Mouse (Mus musculus) hindbrain, postnatal 0 days (tissue): ENCODE measurements around the gene Mxd1. TPM values are rescaled to one million over a fixed set of nuclear protein-coding genes. Genes with fewer than 3 reads are reported as not detected.

Experiments
- ATAC-seq: fragments of 200-750 bp; cut with Nextera tagmentation; 2 replicates; pipeline ENCODE4 v1.8.0; 2017; ENCODE audit warnings: mild to moderate bottlenecking, moderate TSS enrichment, moderate library complexity
- DNase-seq: peaks from one replicate; pipeline ENCODE4 v3.0.0-alpha.2; 2015; ENCODE audit warnings: low spot score
- H3K27ac ChIP-seq: fragments of 300-500 bp; sonication (generic); 2 replicates; pipeline ENCODE4 v1.5.1; 2014; ENCODE audit warnings: mild to moderate bottlenecking
- H3K27me3 ChIP-seq: fragments of 300-500 bp; sonication (generic); 2 replicates; pipeline ENCODE4 v1.6.1; 2014; ENCODE audit warnings: low read length, mixed read lengths; ENCODE audit not compliant: insufficient read depth
- H3K36me3 ChIP-seq: fragments of 300-500 bp; sonication (generic); 2 replicates; pipeline ENCODE4 v1.6.1; 2014; ENCODE audit warnings: low read length, mixed read lengths; ENCODE audit not compliant: insufficient read depth
- H3K4me1 ChIP-seq: fragments of 300-500 bp; sonication (generic); 2 replicates; pipeline ENCODE4 v1.6.1; 2014; ENCODE audit warnings: antibody characterized with exemption, low read length, mixed read lengths; ENCODE audit not compliant: insufficient read depth
- H3K4me2 ChIP-seq: fragments of 300-500 bp; sonication (generic); 2 replicates; pipeline ENCODE4 v1.6.1; 2014; ENCODE audit warnings: low read depth, mild to moderate bottlenecking, low read length, moderate library complexity, mixed read lengths
- H3K4me3 ChIP-seq: fragments of 300-500 bp; sonication (generic); 2 replicates; pipeline ENCODE4 v1.5.1; 2014; ENCODE audit warnings: low read length
- H3K9ac ChIP-seq: fragments of 300-500 bp; sonication (generic); replicated peaks from 2 replicates; pipeline ENCODE4 v1.6.1; 2014; ENCODE audit warnings: mild to moderate bottlenecking, low read length, moderate library complexity, mixed read lengths
- H3K9me3 ChIP-seq: fragments of 300-500 bp; sonication (generic); 2 replicates; pipeline ENCODE4 v1.6.1; 2016; ENCODE audit warnings: low read length, mixed read lengths
- CTCF ChIP-seq: IDR thresholded peaks from 2 replicates; pipeline ENCODE4 v1.5.1; 2016; ENCODE audit warnings: antibody characterized with exemption, control low read depth, low read depth
- WGBS: fragments of 180-500 bp; shearing (Covaris S2); extraction: QIAGEN DNeasy Blood & Tissue Kit; methylation state at CpG from one replicate; pipeline ENCODE4 v1.1.7; 2014; 5-methylcytosine and 5-hydroxymethylcytosine counted together
- polyA plus RNA-seq: library from polyadenylated mRNA; unstranded; fragments of >200 nt; fragmentation: Nextera tagmentation; extraction: Ambion mirVana; gene quantifications from 2 replicates; pipeline ENCODE4 v1.2.1, GENCODE M21; 2015
- total RNA-seq: library from RNA; depleted of rRNA; stranded (reverse); fragments of >200 nt; gene quantifications from 2 replicates; pipeline ENCODE4 v1.2.3, GENCODE M21; 2014; rRNA removed

Mxd1 gene
- total and polyA plus RNA-seq, 2 experiments from 2014 or later = 12.0 to 12.8 TPM

DNA sequence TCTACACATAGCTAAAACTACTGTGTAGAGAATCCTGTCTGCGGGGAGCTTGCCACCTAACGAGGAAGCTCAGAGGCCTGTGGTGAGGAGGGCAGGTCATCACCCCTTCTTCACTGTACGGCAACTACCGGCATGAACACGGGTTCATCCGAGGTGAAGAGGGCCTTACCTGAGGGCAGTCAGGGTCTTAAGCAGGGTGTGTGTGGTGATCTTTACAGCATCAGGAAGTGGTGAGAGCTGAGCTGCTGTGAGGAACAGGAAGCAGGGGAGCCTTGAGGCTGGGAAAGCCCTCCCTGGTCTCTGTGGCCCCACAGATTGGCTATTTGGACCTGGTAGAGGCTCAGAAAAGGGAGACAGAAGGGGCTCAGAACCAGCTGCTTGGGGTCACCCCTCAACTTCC is 61.5 kb downstream of the Mxd1 start:
- no peak for DNase-seq
- no peaks in the 10 kb centered on the region for H3K36me3 ChIP-seq

DNA sequence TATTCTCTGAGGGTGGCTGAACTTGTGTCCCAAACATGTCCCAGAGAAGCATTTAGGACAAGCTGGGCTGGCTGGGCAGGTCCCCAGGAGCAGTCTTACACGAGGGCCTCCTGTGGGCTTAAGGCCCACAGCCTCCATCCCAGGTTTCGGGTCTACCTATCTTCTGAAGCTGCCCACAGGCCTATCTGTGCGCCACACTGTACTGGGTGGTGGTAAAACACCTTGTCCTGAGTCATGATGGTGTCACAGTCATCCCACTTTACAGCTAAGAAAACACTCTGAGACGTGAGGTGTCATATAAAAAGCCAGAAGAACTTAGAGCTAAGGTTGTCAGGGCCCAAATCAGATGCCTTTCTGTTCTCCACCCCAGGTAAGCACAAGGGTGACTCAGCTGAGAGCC is 62.7 kb downstream of the Mxd1 start:
- Histone ChIP-seq H3K4me1 (no peaks in the 10 kb centered on the region), H3K27ac (no peak overlapping the region), H3K36me3 (no peaks in the 10 kb centered on the region), H3K27me3 (no peaks in the 10 kb centered on the region), H3K9me3 (no peaks in the 10 kb centered on the region), H3K4me2 (no peak overlapping the region), H3K9ac (no peak overlapping the region), H3K4me3 (no peak overlapping the region)
- no peak for DNase-seq
- no peak for TF ChIP-seq CTCF
- ATAC-seq = no peak
- 89% methylated on average over 4 of the region's 4 CpGs for WGBS

More for the DNA sequence above, 61.5 kb downstream of the Mxd1 start:
- H3K9ac ChIP-seq = no peak overlapping the region
- no peak overlapping the region for H3K4me3 ChIP-seq
- H3K9me3 ChIP-seq = no peaks in the 10 kb centered on the region
- no peak for TF ChIP-seq CTCF
- H3K4me1 ChIP-seq = no peaks in the 10 kb centered on the region
- 85% methylated on average over 6 of the region's 6 CpGs for WGBS
- H3K27me3 ChIP-seq = no peaks in the 10 kb centered on the region
- no peak for ATAC-seq
- no peak overlapping the region for H3K4me2 ChIP-seq
- H3K27ac ChIP-seq = no peak overlapping the region

- no peak for DNase-seq
- H3K36me3 ChIP-seq = no peaks in the 10 kb centered on the region
- no peak overlapping the region for H3K4me2 ChIP-seq
- H3K27ac ChIP-seq = no peak overlapping the region
- H3K9me3 ChIP-seq = no peaks in the 10 kb centered on the region
- H3K4me3 ChIP-seq = no peak overlapping the region
- H3K9ac ChIP-seq = no peak overlapping the region
- no peak for ATAC-seq
- H3K27me3 ChIP-seq = no peaks in the 10 kb centered on the region
- TF ChIP-seq CTCF = no peak
- WGBS = 74% methylated on average over 7 of the region's 7 CpGs
- H3K4me1 ChIP-seq = no peaks in the 10 kb centered on the region
These were observed 63.7 kb downstream of the Mxd1 start for GRCm38 (mm10) chr6:86605260-86605659.

GRCm38 (mm10) chr6:86599951-86600414 is 69.0 kb downstream of the Mxd1 start:
- Histone ChIP-seq H3K36me3 (no peaks in the 10 kb centered on the region), H3K9me3 (no peaks in the 10 kb centered on the region), H3K4me2 (no peak overlapping the region), H3K27me3 (no peaks in the 10 kb centered on the region), H3K27ac (no peak overlapping the region), H3K9ac (no peak overlapping the region), H3K4me3 (no peak overlapping the region), H3K4me1 (no peaks in the 10 kb centered on the region)
- WGBS = 45% methylated on average over 6 of the region's 6 CpGs
- DNase-seq = peak; percentile 68
- ATAC-seq = no peak
- no peak for TF ChIP-seq CTCF

DNA sequence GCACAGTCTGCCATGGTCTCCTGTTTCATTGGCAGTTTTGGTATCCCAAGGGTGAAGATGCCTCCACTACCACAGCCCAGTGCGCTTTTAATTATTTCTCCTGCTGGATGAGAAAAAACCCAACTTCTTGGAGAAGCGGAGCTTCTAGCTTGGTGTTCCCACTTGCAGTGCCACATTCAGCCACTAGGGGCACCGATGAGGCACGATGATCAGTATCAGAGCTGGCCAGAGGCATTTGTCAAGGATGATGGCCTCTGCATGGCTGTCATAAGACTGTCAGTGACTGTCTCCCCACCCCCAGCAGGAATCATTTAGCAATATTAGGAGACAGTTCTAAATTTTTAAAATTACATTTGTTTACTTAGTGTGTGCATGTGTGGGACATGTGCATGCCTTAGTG is 69.8 kb downstream of the Mxd1 start:
- Histone ChIP-seq H3K9ac (no peak overlapping the region), H3K27me3 (no peaks in the 10 kb centered on the region), H3K4me2 (no peak overlapping the region), H3K36me3 (no peaks in the 10 kb centered on the region), H3K4me3 (no peak overlapping the region), H3K27ac (no peak overlapping the region), H3K4me1 (no peaks in the 10 kb centered on the region), H3K9me3 (no peaks in the 10 kb centered on the region)
- peak; percentile 87 for DNase-seq
- peak; percentile 98 for TF ChIP-seq CTCF
- 18% methylated on average over 4 of the region's 4 CpGs for WGBS
- peak; percentile 71 for ATAC-seq

- no peak overlapping the region for H3K27ac ChIP-seq
- WGBS = 84% methylated on average over 5 of the region's 5 CpGs
- no peaks in the 10 kb centered on the region for H3K9me3 ChIP-seq
- no peak overlapping the region for H3K4me2 ChIP-seq
- no peaks in the 10 kb centered on the region for H3K4me1 ChIP-seq
- no peak overlapping the region for H3K4me3 ChIP-seq
- ATAC-seq (peak; percentile 34; the same call in 1 of the 2 replicates), DNase-seq (no peak)
- H3K27me3 ChIP-seq = no peaks in the 10 kb centered on the region
- no peak for TF ChIP-seq CTCF
- H3K36me3 ChIP-seq = no peaks in the 10 kb centered on the region
- H3K9ac ChIP-seq = no peak overlapping the region
These were observed 70.2 kb downstream of the Mxd1 start for GRCm38 (mm10) chr6:86598742-86599193.

Other genes with a start within 250 kb of the Mxd1 start
- not detected in 2 replicates for gene Gm44790, start 242.5 kb downstream of the Mxd1 start, total RNA-seq
- not detected in 2 replicates for gene Gm44790, start 242.5 kb downstream of the Mxd1 start, polyA plus RNA-seq
- gene C87436, start 230.8 kb downstream of the Mxd1 start, total RNA-seq = 14.4 and 17.6 TPM in 2 replicates
- gene C87436, start 230.8 kb downstream of the Mxd1 start, polyA plus RNA-seq = 15.9 and 19.6 TPM in 2 replicates
- gene Pcbp1, start 142.8 kb downstream of the Mxd1 start, total RNA-seq = 61.7 and 71.3 TPM in 2 replicates
- 300 and 303 TPM in 2 replicates for gene Pcbp1, start 142.8 kb downstream of the Mxd1 start, polyA plus RNA-seq
- gene Asprv1, start 41.0 kb downstream of the Mxd1 start, total RNA-seq = 0.22 and 0.73 TPM in 2 replicates
- 0.99 and 1.0 TPM in 2 replicates for gene Asprv1, start 41.0 kb downstream of the Mxd1 start, polyA plus RNA-seq
- 12.7 and 21.6 TPM in 2 replicates for gene Snrnp27, start 15.4 kb upstream of the Mxd1 start, total RNA-seq
- 107 and 114 TPM in 2 replicates for gene Snrnp27, start 15.4 kb upstream of the Mxd1 start, polyA plus RNA-seq
- gene Gmcl1, start 64.2 kb upstream of the Mxd1 start, total RNA-seq = 15.9 and 23.5 TPM in 2 replicates
- gene Gmcl1, start 64.2 kb upstream of the Mxd1 start, polyA plus RNA-seq = 25.8 and 26.9 TPM in 2 replicates
- 2.1 and 4.2 TPM in 2 replicates for gene Anxa4, start 124.4 kb upstream of the Mxd1 start, total RNA-seq
- 6.4 and 6.8 TPM in 2 replicates for gene Anxa4, start 124.4 kb upstream of the Mxd1 start, polyA plus RNA-seq
- 77.8 and 80.8 TPM in 2 replicates for gene Aak1, start 180.4 kb upstream of the Mxd1 start, total RNA-seq
- gene Aak1, start 180.4 kb upstream of the Mxd1 start, polyA plus RNA-seq = 27.0 and 32.6 TPM in 2 replicates